Mouse (Mus musculus): ENCODE measurements around the gene Lcp2. TPM values are rescaled to one million over a fixed set of nuclear protein-coding genes. Genes with fewer than 3 reads are reported as not detected.

Lcp2 gene
- polyA plus RNA-seq, 1 experiment from 2014 or later: 2.0 TPM

Other genes with a start within 250 kb of the Lcp2 start
- 0.05 TPM in 1 of 2 replicates, not detected in the other for gene Kcnmb1, start 83.9 kb upstream of the Lcp2 start, polyA plus RNA-seq (2014; fragmentation: Nextera tagmentation; extraction: Ambion mirVana)
- 7.8 and 8.0 TPM in 2 replicates for gene Kcnip1, start 53.8 kb upstream of the Lcp2 start, polyA plus RNA-seq (2014; fragmentation: Nextera tagmentation; extraction: Ambion mirVana)
- gene 4930469K13Rik, start 51.6 kb downstream of the Lcp2 start, polyA plus RNA-seq (2014; fragmentation: Nextera tagmentation; extraction: Ambion mirVana): not detected in 2 replicates
- gene Foxi1, start 161.2 kb downstream of the Lcp2 start, polyA plus RNA-seq (2014; fragmentation: Nextera tagmentation; extraction: Ambion mirVana): not detected in 2 replicates